Mouse (Mus musculus) hindbrain, embryonic 12.5 days (tissue): ENCODE results near the gene Olfr894. TPM values are rescaled to one million over a fixed set of nuclear protein-coding genes. Genes with fewer than 3 reads are reported as not detected.
"Not testable (repeated sequence)": the region's sequence is repeated elsewhere in the genome, so short reads cannot be mapped to it uniquely, and the experiment has no call there.

Experiments
- ATAC-seq: fragments of 200-750 bp; cut with Nextera tagmentation; 2 replicates; pipeline ENCODE4 v1.8.0; 2017; ENCODE audit warnings: moderate TSS enrichment; ENCODE audit not compliant: low FRiP score
- H3K27ac ChIP-seq: fragments of 300-500 bp; sonication (generic); 2 replicates; pipeline ENCODE4 v1.5.1; 2016; ENCODE audit warnings: mild to moderate bottlenecking
- H3K27me3 ChIP-seq: fragments of 300-500 bp; sonication (generic); 2 replicates; pipeline ENCODE4 v1.6.1; 2016; ENCODE audit warnings: mild to moderate bottlenecking
- H3K36me3 ChIP-seq: fragments of 300-500 bp; sonication (generic); 2 replicates; pipeline ENCODE4 v1.6.1; 2016; ENCODE audit warnings: mild to moderate bottlenecking
- H3K4me1 ChIP-seq: fragments of 300-500 bp; sonication (generic); 2 replicates; pipeline ENCODE4 v1.6.1; 2016
- H3K4me2 ChIP-seq: fragments of 300-500 bp; sonication (generic); replicated peaks from 2 replicates; pipeline ENCODE4 v1.6.1; 2016; ENCODE audit warnings: mild to moderate bottlenecking
- H3K4me3 ChIP-seq: fragments of 300-500 bp; sonication (generic); 2 replicates; pipeline ENCODE4 v1.5.1; 2016; ENCODE audit warnings: mild to moderate bottlenecking
- H3K9ac ChIP-seq: fragments of 300-500 bp; sonication (generic); 2 replicates; pipeline ENCODE4 v1.6.1; 2016; ENCODE audit warnings: mild to moderate bottlenecking, moderate library complexity
- H3K9me3 ChIP-seq: fragments of 300-500 bp; sonication (generic); replicated peaks from 2 replicates; pipeline ENCODE4 v1.6.1; 2016; ENCODE audit warnings: mild to moderate bottlenecking
- WGBS: fragments of 180-500 bp; shearing (Covaris S2); methylation state at CpG from one replicate; pipeline ENCODE4 v1.1.7; 2016; 5-methylcytosine and 5-hydroxymethylcytosine counted together
- polyA plus RNA-seq: library from polyadenylated mRNA; unstranded; fragments of >200 nt; fragmentation: Nextera tagmentation; extraction: Ambion mirVana; gene quantifications from 2 replicates; pipeline ENCODE4 v1.2.1, GENCODE M21; 2016

The Olfr894 gene
- not detected in 2 replicates for polyA plus RNA-seq

- Histone ChIP-seq H3K9me3 (no peaks in the 10 kb centered on the region), H3K4me2 (no peak within 1 kb of the TSS), H3K4me3 (no peak within 1 kb of the TSS), H3K27ac (no peak within 1 kb of the TSS), H3K27me3 (no peaks in the 10 kb centered on the region), H3K9ac (no peak within 1 kb of the TSS), H3K36me3 (no peaks in the 10 kb centered on the region), H3K4me1 (no peaks in the 10 kb centered on the region)
- no peak for ATAC-seq
Observed at GRCm38 (mm10) chr9:38217755-38218154, at the start of gene Olfr894. Olfr894 (plus strand) TSS chr9:38218055.

GRCm38 (mm10) chr9:38168341-38168740 lies 49.5 kb upstream of the Olfr894 start:
- H3K9ac ChIP-seq, H3K4me1 ChIP-seq, H3K9me3 ChIP-seq, ATAC-seq, H3K4me2 ChIP-seq, H3K27ac ChIP-seq, H3K4me3 ChIP-seq, H3K27me3 ChIP-seq, H3K36me3 ChIP-seq: not testable (repeated sequence)
- 53% methylated on average over 2 of the region's 2 CpGs for WGBS

GRCm38 (mm10) chr9:38180721-38181120 lies 37.1 kb upstream of the Olfr894 start, which contains the start of gene Olfr891:
Olfr891 (minus strand) TSS chr9:38180821.
- ATAC-seq, result no peak
- Histone ChIP-seq H3K4me3 (no peak within 1 kb of the TSS), H3K9ac (no peak within 1 kb of the TSS), H3K27me3 (no peaks in the 10 kb centered on the region), H3K36me3 (no peaks in the 10 kb centered on the region), H3K27ac (no peak within 1 kb of the TSS), H3K4me2 (no peak within 1 kb of the TSS), H3K9me3 (peaks cover 5% of the 10 kb centered on the region; the same call in 1 of the 2 replicates), H3K4me1 (no peaks in the 10 kb centered on the region)
- 94% methylated on average over 1 of the region's 1 CpGs for WGBS

GRCm38 (mm10) chr9:38208065-38208464 lies 9.8 kb upstream of the Olfr894 start, which contains the start of gene Olfr893:
Olfr893 (plus strand) TSS chr9:38208365.
- no peak within 1 kb of the TSS for H3K27ac ChIP-seq
- 86% methylated on average over 3 of the region's 3 CpGs for WGBS

GRCm38 (mm10) chr9:38252474-38252873 lies 34.6 kb downstream of the Olfr894 start, which contains the start of gene Olfr143:
Olfr143 (plus strand) TSS chr9:38252774.
- Histone ChIP-seq H3K4me1 (no peaks in the 10 kb centered on the region), H3K4me3 (no peak within 1 kb of the TSS), H3K27me3 (no peaks in the 10 kb centered on the region), H3K9me3 (no peaks in the 10 kb centered on the region), H3K9ac (no peak within 1 kb of the TSS), H3K27ac (no peak within 1 kb of the TSS), H3K36me3 (no peaks in the 10 kb centered on the region), H3K4me2 (no peak within 1 kb of the TSS)
- ATAC-seq, result no peak

More at GRCm38 (mm10) chr9:38208065-38208464, 9.8 kb upstream of the Olfr894 start, which contains the start of gene Olfr893:
- Histone ChIP-seq H3K36me3 (no peaks in the 10 kb centered on the region), H3K4me3 (no peak within 1 kb of the TSS), H3K4me2 (no peak within 1 kb of the TSS), H3K4me1 (no peaks in the 10 kb centered on the region), H3K9ac (no peak within 1 kb of the TSS), H3K27me3 (no peaks in the 10 kb centered on the region), H3K9me3 (no peaks in the 10 kb centered on the region)
- no peak for ATAC-seq

- no peak within 1 kb of the TSS for H3K27ac ChIP-seq
- no peaks in the 10 kb centered on the region for H3K9me3 ChIP-seq
- H3K4me2 ChIP-seq, result no peak within 1 kb of the TSS
- H3K36me3 ChIP-seq, result no peaks in the 10 kb centered on the region
- H3K9ac ChIP-seq, result no peak within 1 kb of the TSS
- H3K27me3 ChIP-seq, result no peaks in the 10 kb centered on the region
- ATAC-seq, result no peak
- no peaks in the 10 kb centered on the region for H3K4me1 ChIP-seq
- no peak within 1 kb of the TSS for H3K4me3 ChIP-seq
Observed at GRCm38 (mm10) chr9:38267551-38267950, 49.7 kb downstream of the Olfr894 start, which contains the start of gene Olfr895. Olfr895 (plus strand) TSS chr9:38267851.

Other genes starting within 250 kb of the Olfr894 start
- gene Olfr881, start 226.2 kb upstream of the Olfr894 start, polyA plus RNA-seq, result not detected in 2 replicates
- not detected in 2 replicates for gene Olfr883, start 192.2 kb upstream of the Olfr894 start, polyA plus RNA-seq
- not detected in 2 replicates for gene Olfr884, start 171.5 kb upstream of the Olfr894 start, polyA plus RNA-seq
- gene Olfr885, start 156.7 kb upstream of the Olfr894 start, polyA plus RNA-seq, result not detected in 2 replicates
- gene Olfr887, start 134.0 kb upstream of the Olfr894 start, polyA plus RNA-seq, result not detected in 2 replicates
- gene Olfr888, start 109.9 kb upstream of the Olfr894 start, polyA plus RNA-seq, result not detected in 2 replicates
- gene Olfr889, start 102.9 kb upstream of the Olfr894 start, polyA plus RNA-seq, result 0.05 TPM in 1 of 2 replicates, not detected in the other
- gene Olfr890, start 75.5 kb upstream of the Olfr894 start, polyA plus RNA-seq, result not detected in 2 replicates
- gene Olfr891, start 37.2 kb upstream of the Olfr894 start, polyA plus RNA-seq, result not detected in 2 replicates
- gene Olfr893, start 9.7 kb upstream of the Olfr894 start, polyA plus RNA-seq, result not detected in 2 replicates
- not detected in 2 replicates for gene Olfr143, start 34.7 kb downstream of the Olfr894 start, polyA plus RNA-seq
- not detected in 2 replicates for gene Olfr895, start 49.8 kb downstream of the Olfr894 start, polyA plus RNA-seq
- gene Olfr896-ps1, start 73.1 kb downstream of the Olfr894 start, polyA plus RNA-seq, result not detected in 2 replicates
- not detected in 2 replicates for gene Olfr25, start 111.0 kb downstream of the Olfr894 start, polyA plus RNA-seq
- not detected in 2 replicates for gene Olfr898, start 130.4 kb downstream of the Olfr894 start, polyA plus RNA-seq
- gene Olfr250, start 148.8 kb downstream of the Olfr894 start, polyA plus RNA-seq, result not detected in 2 replicates
- not detected in 2 replicates for gene Olfr251, start 159.0 kb downstream of the Olfr894 start, polyA plus RNA-seq
- not detected in 2 replicates for gene Olfr147, start 183.6 kb downstream of the Olfr894 start, polyA plus RNA-seq
- gene Olfr901, start 211.4 kb downstream of the Olfr894 start, polyA plus RNA-seq, result not detected in 2 replicates
- not detected in 2 replicates for gene Olfr902, start 229.6 kb downstream of the Olfr894 start, polyA plus RNA-seq
- gene Olfr904, start 245.1 kb downstream of the Olfr894 start, polyA plus RNA-seq, result not detected in 2 replicates